Mouse (Mus musculus): ENCODE results near the gene Erv3.

DNA sequence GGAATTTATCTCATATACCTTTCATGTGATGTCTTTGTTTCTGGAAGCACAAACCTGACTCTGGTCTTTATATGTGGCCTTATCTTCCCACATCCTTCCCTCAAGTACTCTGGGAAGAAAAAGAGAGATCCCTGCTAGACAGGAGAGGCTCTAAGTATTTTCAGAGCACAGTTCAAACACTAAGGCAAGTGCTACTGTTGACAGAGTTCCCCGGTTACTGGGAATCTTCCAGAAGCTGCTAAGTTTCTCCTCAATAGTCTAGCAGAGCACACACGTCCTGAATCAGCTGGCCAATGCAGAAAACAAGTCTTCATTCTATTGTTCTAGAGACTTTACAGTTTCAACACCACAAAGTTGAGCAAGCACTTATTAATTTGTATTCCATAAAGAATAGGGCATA, 12.7 kb downstream of the Erv3 start:
- TF ChIP-seq CTCF (IDR thresholded peaks at IDR 0.05; ENCODE audit: low read depth) (no peak), EP300 (IDR thresholded peaks at IDR 0.05; ENCODE audit: low read depth) (no peak)
